Mouse (Mus musculus) ES-Bruce4 (cell line): ENCODE data around the gene Lrrc1.

ENCODE experiments used
- CTCF ChIP-seq: IDR thresholded peaks from one replicate; pipeline ENCODE4 v1.8.1; 2011; ENCODE audit warnings: low read depth, low read length
- EP300 ChIP-seq: IDR thresholded peaks from 2 replicates; pipeline ENCODE4 v1.6.1; 2011; ENCODE audit warnings: low read depth, low read length; ENCODE audit not compliant: insufficient read depth

DNA sequence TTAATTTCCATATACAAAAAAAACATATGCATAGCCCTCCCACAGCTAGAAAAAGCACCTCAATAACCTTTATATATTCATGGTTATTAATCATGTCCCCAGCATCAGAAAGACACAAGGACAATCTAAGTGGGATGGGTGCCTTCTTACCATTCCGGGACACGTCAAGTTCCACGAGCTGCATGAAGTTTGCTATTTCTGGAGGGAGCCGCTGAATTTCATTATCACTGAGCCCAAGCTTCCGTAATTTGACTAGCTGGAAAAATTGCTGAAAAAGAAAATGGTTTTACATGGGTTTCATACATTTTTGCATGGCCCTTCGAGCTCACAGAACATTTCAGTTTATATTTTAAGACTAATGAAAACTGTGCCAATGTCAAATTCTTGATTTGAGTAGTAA is 45.6 kb downstream of the Lrrc1 start:
- TF ChIP-seq EP300 (no peak), CTCF (no peak)
